Mouse (Mus musculus) gastrocnemius, postnatal 14 days (tissue): ENCODE data around the gene Siae. TPM values are rescaled to one million over a fixed set of nuclear protein-coding genes. Genes with fewer than 3 reads are reported as not detected.

Source experiments
- DNase-seq: peaks from one replicate; pipeline ENCODE4 v3.0.0; 2021; ENCODE audit warnings: mixed read lengths
- intact Hi-C: fragments of 180-260 bp; cut with DNase I; formaldehyde crosslinking; loops from one replicate; pipeline ENCODE4 v1.15.1; 2025; ENCODE audit warnings: low total_unique reads
- total RNA-seq, 2 experiments: library from RNA; stranded (reverse); gene quantifications; 2 replicates each; pipeline ENCODE4 v1.2.3; 2021

Siae gene
- total RNA-seq, 2 experiments from 2014 or later = 3.3 to 4.6 TPM

GRCm38 (mm10) chr9:37539170-37540025 is 16.1 kb upstream of the Siae start, which contains the start of gene Vsig2:
TSS of gene Vsig2 (plus strand) at chr9:37539255.
- intact Hi-C loops = loop anchor here (5.0 kb wide), 1 partner anchor 77 kb away; no protein-coding TSS in a partner anchor
- no peak for DNase-seq

GRCm38 (mm10) chr9:37540226-37540625 is 15.3 kb upstream of the Siae start:
- no peak for DNase-seq
- intact Hi-C loops = loop anchor here (5.0 kb wide), 1 partner anchor 78 kb away; no protein-coding TSS in a partner anchor

GRCm38 (mm10) chr9:37540701-37541575 is 14.6 kb upstream of the Siae start:
- intact Hi-C loops = loop anchor here (5.0 kb wide), 1 partner anchor 79 kb away; no protein-coding TSS in a partner anchor
- no peak for DNase-seq

DNA sequence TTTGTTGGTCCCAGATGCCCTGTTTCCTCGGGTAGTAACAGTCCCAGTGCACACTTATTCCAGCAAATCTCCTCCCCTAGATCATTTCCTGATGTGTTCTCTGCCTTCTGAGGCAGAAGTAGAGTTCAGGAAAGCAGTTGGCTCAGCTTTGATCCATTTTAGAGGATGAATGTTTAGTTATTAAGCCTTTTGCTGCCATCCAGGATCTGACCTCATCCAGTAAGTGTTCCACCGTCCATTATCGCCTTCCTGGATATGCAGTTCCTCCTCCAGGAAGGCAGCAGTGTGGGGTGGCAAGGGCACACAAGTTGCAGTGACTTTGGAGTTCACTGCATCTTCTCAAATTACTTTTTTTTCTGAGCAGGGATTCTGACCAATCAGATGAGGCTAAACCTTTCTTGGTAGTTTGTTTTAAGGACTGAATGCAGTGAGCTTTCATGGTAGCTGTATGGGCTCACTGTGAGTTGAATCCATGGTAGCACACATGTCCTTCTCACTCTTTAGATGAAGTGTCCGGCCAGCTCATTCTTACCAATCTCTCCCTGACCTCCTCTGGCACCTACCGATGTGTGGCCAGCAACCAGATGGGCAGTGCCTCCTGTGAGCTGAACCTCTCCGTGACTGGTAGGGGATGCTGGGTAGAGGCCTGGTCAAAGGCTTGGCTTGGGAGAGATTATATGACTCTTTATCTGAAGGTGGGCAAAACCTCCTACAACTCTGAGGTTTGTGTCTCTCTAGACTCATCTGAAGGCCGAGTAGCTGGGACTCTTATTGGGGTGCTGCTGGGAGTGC is 13.5 kb upstream of the Siae start:
- no peak for DNase-seq
- intact Hi-C loops = loop anchor here (5.0 kb wide), 1 partner anchor 80 kb away; no protein-coding TSS in a partner anchor

- intact Hi-C loops = loop anchor here (5.0 kb wide), 1 partner anchor 82 kb away; no protein-coding TSS in a partner anchor
These were observed 11.5 kb upstream of the Siae start for GRCm38 (mm10) chr9:37543869-37544440.

DNA sequence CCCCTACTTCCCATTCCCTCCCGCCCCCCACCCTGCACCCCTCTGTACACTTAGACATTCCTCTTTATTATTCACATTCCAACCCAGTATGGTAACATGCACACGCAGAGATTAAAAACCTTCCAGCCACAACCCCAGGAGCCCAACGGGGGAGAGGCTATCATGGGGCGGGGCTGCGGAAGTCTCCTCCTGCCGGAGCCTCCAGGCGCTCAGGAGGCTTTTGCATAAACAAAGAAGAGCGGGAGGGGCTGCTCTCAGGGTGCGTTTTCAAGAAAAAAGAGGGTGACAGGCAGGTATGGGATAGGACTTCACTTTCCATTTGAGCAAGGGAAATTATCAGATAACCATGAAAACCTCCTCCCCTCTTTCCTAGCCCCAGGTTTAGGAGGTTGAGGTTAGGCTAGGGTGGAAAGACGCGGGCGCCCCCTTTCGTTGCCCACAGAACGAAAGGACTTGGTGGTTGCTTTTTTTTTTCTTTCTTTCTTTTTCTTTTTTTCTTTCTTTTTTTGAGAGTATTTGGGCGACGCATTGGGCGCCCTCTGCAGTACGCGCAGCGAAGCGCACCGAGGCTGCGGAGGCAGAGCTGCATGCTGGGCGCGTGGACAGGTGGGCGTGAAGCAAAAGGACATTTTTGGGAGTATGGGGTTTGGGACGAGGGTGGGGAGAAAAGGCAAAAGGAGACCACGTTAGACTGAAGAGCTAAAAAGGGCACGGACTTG is 10.9 kb upstream of the Siae start:
- intact Hi-C loops = loop anchor here (5.0 kb wide), 1 partner anchor 82 kb away; no protein-coding TSS in a partner anchor
- peak; percentile 59 for DNase-seq

More at GRCm38 (mm10) chr9:37543869-37544440, 11.5 kb upstream of the Siae start:
- DNase-seq = no peak

- intact Hi-C loops = no loop called here
These were observed 10.3 kb upstream of the Siae start for GRCm38 (mm10) chr9:37545166-37545610.

GRCm38 (mm10) chr9:37545847-37546452 is 9.5 kb upstream of the Siae start:
- no peak for DNase-seq
- intact Hi-C loops = no loop called here

More at GRCm38 (mm10) chr9:37545166-37545610, 10.3 kb upstream of the Siae start:
- DNase-seq = no peak

- intact Hi-C loops = no loop called here
These were observed 8.6 kb upstream of the Siae start for GRCm38 (mm10) chr9:37546889-37547288.

DNA sequence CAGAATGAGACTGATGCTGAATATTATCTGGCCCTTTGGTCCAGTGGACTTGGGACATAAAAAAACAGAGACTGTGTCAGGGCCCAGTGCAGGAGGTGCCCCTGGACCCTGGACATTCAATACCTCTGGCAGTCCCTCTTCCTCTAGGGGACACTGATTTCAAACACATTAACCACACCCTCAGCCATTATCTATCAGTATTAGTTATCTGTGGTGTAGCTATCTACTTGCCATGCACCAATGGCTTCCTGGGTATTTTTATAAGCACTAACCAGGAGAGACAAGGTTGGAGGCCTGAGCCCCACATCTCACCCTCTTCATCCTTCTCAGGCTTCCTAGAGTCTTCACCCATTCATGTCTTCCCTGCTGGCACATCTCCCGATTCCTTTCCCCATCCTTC is 5.1 kb upstream of the Siae start:
- intact Hi-C loops = no loop called here
- no peak for DNase-seq

More at GRCm38 (mm10) chr9:37546889-37547288, 8.6 kb upstream of the Siae start:
- no peak for DNase-seq

- intact Hi-C loops = no loop called here
- DNase-seq = no peak
These were observed 3.6 kb upstream of the Siae start for GRCm38 (mm10) chr9:37551751-37552531.

- peak; percentile 77 for DNase-seq
- intact Hi-C loops = no loop called here
These were observed 2.8 kb upstream of the Siae start, which contains the start of gene Nrgn for GRCm38 (mm10) chr9:37552536-37553293. TSS of gene Nrgn (minus strand) at chr9:37552904.

- intact Hi-C loops = no loop called here
- DNase-seq = no peak
These were observed 1.2 kb upstream of the Siae start for GRCm38 (mm10) chr9:37554279-37554678.

DNA sequence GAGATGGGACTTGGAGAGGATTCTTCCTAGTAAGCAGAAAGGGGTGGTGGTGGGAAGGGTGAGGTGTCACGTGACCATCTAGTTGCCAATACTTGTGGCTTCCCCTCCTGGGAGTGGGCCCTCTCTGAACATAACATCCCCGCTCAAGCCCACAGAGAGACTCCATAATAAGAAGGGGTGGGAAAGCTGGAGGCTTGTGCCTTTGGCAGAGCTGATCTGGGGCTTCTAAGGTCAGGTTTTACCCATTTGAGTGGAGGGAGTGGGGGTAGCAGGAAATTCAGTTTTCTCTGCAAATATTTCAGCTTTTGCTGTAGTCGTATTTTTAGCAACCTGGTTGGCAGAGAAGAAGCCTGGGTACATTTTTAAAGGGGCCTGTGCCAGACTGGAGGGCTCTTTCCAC is 868 bp downstream of the Siae start:
- intact Hi-C loops = no loop called here
- DNase-seq = no peak

GRCm38 (mm10) chr9:37560617-37561016 is 5.1 kb downstream of the Siae start:
- no peak for DNase-seq
- intact Hi-C loops = no loop called here

- DNase-seq = no peak
- intact Hi-C loops = no loop called here
These were observed 8.3 kb downstream of the Siae start for GRCm38 (mm10) chr9:37563805-37564204.
